Mouse (Mus musculus) embryonic facial prominence, embryonic 15.5 days (tissue): ENCODE measurements around the gene Ppfibp1. TPM values are rescaled to one million over a fixed set of nuclear protein-coding genes. Genes with fewer than 3 reads are reported as not detected.

ENCODE experiments used
- ATAC-seq: fragments of 200-750 bp; cut with Nextera tagmentation; 2 replicates; pipeline ENCODE4 v1.8.0; 2017; ENCODE audit warnings: low read depth, moderate TSS enrichment; ENCODE audit not compliant: insufficient number of reproducible peaks, low FRiP score, low TSS enrichment
- H3K27ac ChIP-seq: fragments of 300-500 bp; sonication (generic); replicated peaks from 2 replicates; pipeline ENCODE4 v1.5.1; 2015; ENCODE audit warnings: mild to moderate bottlenecking, inconsistent platforms
- H3K27me3 ChIP-seq: fragments of 300-500 bp; sonication (generic); 2 replicates; pipeline ENCODE4 v1.6.1; 2015; ENCODE audit warnings: inconsistent platforms
- H3K36me3 ChIP-seq: fragments of 300-500 bp; sonication (generic); 2 replicates; pipeline ENCODE4 v1.6.1; 2015; ENCODE audit warnings: mild to moderate bottlenecking, inconsistent platforms
- H3K4me1 ChIP-seq: fragments of 300-500 bp; sonication (generic); 2 replicates; pipeline ENCODE4 v1.6.1; 2015; ENCODE audit warnings: inconsistent platforms
- H3K4me2 ChIP-seq: fragments of 300-500 bp; sonication (generic); replicated peaks from 2 replicates; pipeline ENCODE4 v1.6.1; 2015; ENCODE audit warnings: mild to moderate bottlenecking, inconsistent platforms
- H3K4me3 ChIP-seq: fragments of 300-500 bp; sonication (generic); replicated peaks from 2 replicates; pipeline ENCODE4 v1.5.1; 2015; ENCODE audit warnings: mild to moderate bottlenecking, inconsistent platforms
- H3K9ac ChIP-seq: fragments of 300-500 bp; sonication (generic); 2 replicates; pipeline ENCODE4 v1.6.1; 2015; ENCODE audit warnings: inconsistent platforms
- H3K9me3 ChIP-seq: fragments of 300-500 bp; sonication (generic); replicated peaks from 2 replicates; pipeline ENCODE4 v1.6.1; 2016; ENCODE audit warnings: inconsistent platforms
- WGBS: fragments of 180-500 bp; shearing (Covaris S2); methylation state at CpG from one replicate; pipeline ENCODE4 v1.1.7; 2015; 5-methylcytosine and 5-hydroxymethylcytosine counted together
- polyA plus RNA-seq: library from polyadenylated mRNA; unstranded; fragments of >200 nt; fragmentation: Nextera tagmentation; extraction: Ambion mirVana; gene quantifications from 2 replicates; pipeline ENCODE4 v1.2.1, GENCODE M21; 2015

The Ppfibp1 gene
- polyA plus RNA-seq, 1 experiment from 2014 or later = 54.2 TPM

- Histone ChIP-seq H3K9me3 (no peaks in the 10 kb centered on the region), H3K4me1 (0 out of 2 replicates have a peak, but pooled peaks cover 8% of the 10 kb centered on the region), H3K4me2 (no peak overlapping the region), H3K36me3 (peaks cover 12% of the 10 kb centered on the region), H3K27ac (0 out of 2 replicates have a peak overlapping the region, but pooled peaks have one; percentile 24), H3K4me3 (no peak overlapping the region), H3K9ac (no peak overlapping the region), H3K27me3 (no peaks in the 10 kb centered on the region)
- WGBS = 37% methylated on average over 5 of the region's 5 CpGs
- ATAC-seq = no peak
These were observed 187.6 kb downstream of the Ppfibp1 start for GRCm38 (mm10) chr6:147075808-147076387.

DNA sequence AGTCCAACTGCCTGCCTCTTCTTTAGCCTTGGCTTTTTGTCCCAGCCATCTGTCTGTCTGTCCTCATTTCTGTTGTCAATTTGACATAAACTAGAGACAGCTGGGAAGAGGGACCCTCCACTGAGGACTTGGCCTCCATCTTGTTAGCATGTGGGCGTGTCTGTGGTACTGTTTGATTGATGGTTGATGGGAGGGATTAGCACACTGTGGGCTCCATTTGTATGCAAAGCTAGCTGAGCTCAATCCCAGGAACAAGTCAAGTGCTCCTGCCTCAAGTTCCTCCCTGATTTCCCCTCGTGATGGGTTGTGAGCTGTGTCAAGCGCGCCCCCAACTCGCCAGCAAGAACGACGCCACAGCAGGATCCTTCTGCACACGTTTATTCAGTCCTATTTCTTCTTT lies 188.6 kb downstream of the Ppfibp1 start:
- no peaks in the 10 kb centered on the region for H3K27me3 ChIP-seq

DNA sequence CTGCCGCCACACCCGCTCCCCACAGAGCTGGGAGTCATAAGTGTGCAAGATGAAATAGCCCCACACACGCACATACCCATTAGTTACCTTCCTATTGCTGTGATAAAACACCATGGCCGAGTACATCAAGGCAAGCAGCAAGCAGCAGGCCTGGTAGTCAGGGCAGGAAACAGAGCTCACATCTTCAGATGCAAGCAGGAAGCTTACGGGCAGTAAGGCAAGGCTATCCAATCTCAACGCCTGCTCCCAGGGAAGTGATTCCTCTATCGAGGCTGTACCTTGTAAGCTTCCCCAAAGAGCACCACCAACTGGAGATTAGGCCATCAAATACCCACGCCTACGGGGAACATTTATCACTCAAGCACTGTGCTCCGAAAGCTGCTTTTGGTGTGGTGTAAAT lies 191.6 kb downstream of the Ppfibp1 start:
- WGBS = 94% methylated on average over 10 of the region's 10 CpGs
- no peak for ATAC-seq
- no peak overlapping the region for H3K4me3 ChIP-seq
- 0 out of 2 replicates have a peak, but pooled peaks cover 4% of the 10 kb centered on the region for H3K4me1 ChIP-seq
- no peak overlapping the region for H3K27ac ChIP-seq
- H3K4me2 ChIP-seq = no peak overlapping the region
- H3K36me3 ChIP-seq = no peaks in the 10 kb centered on the region
- H3K27me3 ChIP-seq = no peaks in the 10 kb centered on the region
- H3K9me3 ChIP-seq = no peaks in the 10 kb centered on the region
- no peak overlapping the region for H3K9ac ChIP-seq

More for the DNA sequence above, 188.6 kb downstream of the Ppfibp1 start:
- no peak overlapping the region for H3K4me3 ChIP-seq
- H3K27ac ChIP-seq = no peak overlapping the region
- 0 out of 2 replicates have a peak, but pooled peaks cover 4% of the 10 kb centered on the region for H3K4me1 ChIP-seq
- no peak overlapping the region for H3K9ac ChIP-seq
- 85% methylated on average over 8 of the region's 8 CpGs for WGBS
- H3K36me3 ChIP-seq = 0 out of 2 replicates have a peak, but pooled peaks cover 4% of the 10 kb centered on the region
- no peak overlapping the region for H3K4me2 ChIP-seq
- no peaks in the 10 kb centered on the region for H3K9me3 ChIP-seq
- no peak for ATAC-seq

Other genes with a start within 250 kb of the Ppfibp1 start
- gene Med21, start 245.9 kb upstream of the Ppfibp1 start, polyA plus RNA-seq = 131 and 139 TPM in 2 replicates
- 47.2 and 47.9 TPM in 2 replicates for gene Tm7sf3, start 245.7 kb upstream of the Ppfibp1 start, polyA plus RNA-seq
- gene Stk38l, start 163.5 kb upstream of the Ppfibp1 start, polyA plus RNA-seq = 16.7 and 16.9 TPM in 2 replicates
- gene Arntl2, start 92.4 kb upstream of the Ppfibp1 start, polyA plus RNA-seq = 7.2 and 11.5 TPM in 2 replicates
- not detected in 2 replicates for gene Smco2, start 38.4 kb upstream of the Ppfibp1 start, polyA plus RNA-seq
- gene 1700034J05Rik, start 65.9 kb downstream of the Ppfibp1 start, polyA plus RNA-seq = 0.16 and 0.39 TPM in 2 replicates
- 1.1 and 1.6 TPM in 2 replicates for gene Rep15, start 144.1 kb downstream of the Ppfibp1 start, polyA plus RNA-seq
- gene Mrps35, start 154.3 kb downstream of the Ppfibp1 start, polyA plus RNA-seq = 82.6 and 87.1 TPM in 2 replicates
- 1.2 and 1.4 TPM in 2 replicates for gene Mansc4, start 198.5 kb downstream of the Ppfibp1 start, polyA plus RNA-seq
- 9.6 TPM in 2 replicates for gene Klhl42, start 202.9 kb downstream of the Ppfibp1 start, polyA plus RNA-seq